Mouse (Mus musculus) NIH3T3 (cell line): Measurements from ENCODE around the gene 2010005H15Rik.
"Not testable (repeated sequence)": the region's sequence is repeated elsewhere in the genome, so short reads cannot be mapped to it uniquely, and the experiment has no call there.

Experiments
- DNase-seq: peaks from one replicate; pipeline ENCODE4 v3.0.0-alpha.2; 2012; ENCODE audit warnings: low read depth

The 2010005H15Rik gene

DNA sequence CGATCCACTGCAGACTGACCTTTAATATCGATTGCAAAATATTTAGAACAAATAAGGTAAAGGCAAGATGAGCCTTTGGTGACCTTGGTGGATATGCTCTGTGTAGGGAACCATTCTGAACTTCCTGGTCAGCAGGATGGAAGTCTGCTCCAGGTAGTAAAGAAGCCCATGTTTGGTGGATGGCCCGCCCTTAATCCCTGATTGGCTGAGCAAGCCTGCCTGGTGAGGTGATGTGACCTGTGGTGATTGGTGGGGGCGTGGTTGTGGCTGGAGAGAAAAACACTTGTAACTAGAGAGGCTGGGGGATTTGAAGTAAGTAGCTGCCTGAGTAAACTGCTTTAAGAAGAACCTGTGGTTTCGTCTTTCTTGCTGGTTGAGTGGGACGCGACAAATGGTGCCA, at the start of gene 2010005H15Rik:
TSS of gene 2010005H15Rik (plus strand) at position 301 of the 400 bp plus-strand sequence.
- DNase-seq, result not testable (repeated sequence)

DNA sequence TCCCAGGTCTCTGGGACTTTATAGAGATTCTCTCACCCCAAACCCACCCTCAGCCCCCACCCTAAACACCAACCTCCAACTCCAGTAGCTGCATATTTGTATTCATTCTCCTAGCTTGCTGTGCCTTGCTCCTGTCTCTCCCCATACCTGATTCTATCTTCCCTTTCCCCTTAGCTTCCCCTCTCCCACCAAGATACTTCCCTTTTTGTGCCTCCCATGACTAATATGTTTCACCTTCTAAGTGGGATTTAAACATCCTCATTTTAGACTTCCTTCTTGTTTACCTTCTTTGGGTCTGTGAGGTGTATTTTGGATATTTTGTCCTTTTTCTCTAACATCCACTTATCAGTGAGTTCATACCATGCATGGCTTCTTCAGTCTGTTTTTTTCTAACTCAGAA, 45.2 kb upstream of the 2010005H15Rik start:
- no peak for DNase-seq

DNA sequence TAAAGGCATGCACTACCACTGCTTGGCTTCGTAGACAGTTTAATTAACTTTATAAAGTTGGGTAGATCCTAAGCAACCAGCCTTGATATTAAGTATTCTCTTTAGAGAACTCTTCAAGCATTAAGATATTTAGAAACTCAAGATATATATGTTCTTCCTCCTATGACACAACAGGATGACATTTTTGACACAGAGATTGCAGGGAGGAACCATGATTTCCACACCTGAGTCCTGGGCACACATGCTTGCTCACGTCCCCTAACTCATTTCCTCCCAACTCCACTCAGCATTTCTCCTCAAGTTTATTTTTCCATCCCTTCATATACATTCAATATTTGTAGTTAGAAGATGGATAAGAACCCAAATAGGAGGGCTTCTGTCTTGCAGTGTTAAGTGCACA, 41.4 kb upstream of the 2010005H15Rik start:
- no peak for DNase-seq

DNA sequence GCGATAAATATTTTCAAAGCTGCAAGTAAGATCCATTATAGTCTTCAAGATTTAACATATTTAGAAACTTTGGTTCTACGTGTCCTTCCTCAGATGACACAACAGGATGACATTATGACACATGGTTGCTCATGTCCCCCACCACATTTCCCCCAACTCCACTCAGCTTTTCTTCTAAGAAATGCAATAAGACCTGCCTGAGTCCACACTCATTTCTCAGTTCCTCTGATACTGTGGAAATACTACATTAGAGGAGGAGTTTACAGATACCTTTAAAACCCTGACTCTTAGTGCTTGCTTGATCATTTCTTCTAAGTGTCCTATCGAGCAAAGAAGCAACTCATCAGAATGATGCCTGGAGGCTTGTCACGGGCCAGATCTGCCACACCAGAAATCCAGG, 37.4 kb upstream of the 2010005H15Rik start, which contains the start of gene Gm5483:
TSS of gene Gm5483 (plus strand) at position 301 of the 400 bp plus-strand sequence.
- DNase-seq, result not testable (repeated sequence)

DNA sequence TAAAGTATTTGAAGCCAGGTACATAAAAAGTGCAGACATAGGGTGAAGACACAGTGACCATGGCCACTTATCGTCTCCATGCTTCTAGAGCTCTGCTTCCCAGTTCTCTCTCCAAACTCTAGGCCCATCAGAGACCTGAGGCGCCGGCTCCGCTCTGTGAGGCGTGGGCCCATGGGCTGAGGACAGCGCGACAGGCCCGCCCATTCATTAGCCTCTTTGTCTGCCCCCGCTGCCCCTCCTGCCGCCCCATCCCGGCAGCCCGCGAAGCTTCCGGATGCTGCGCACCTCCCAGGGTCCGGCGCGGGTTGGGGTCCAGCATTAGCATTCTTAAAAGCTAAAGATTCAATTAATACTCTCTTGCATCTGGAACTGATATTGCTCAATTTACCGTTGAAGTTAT, 22.0 kb upstream of the 2010005H15Rik start:
- no peak for DNase-seq

DNA sequence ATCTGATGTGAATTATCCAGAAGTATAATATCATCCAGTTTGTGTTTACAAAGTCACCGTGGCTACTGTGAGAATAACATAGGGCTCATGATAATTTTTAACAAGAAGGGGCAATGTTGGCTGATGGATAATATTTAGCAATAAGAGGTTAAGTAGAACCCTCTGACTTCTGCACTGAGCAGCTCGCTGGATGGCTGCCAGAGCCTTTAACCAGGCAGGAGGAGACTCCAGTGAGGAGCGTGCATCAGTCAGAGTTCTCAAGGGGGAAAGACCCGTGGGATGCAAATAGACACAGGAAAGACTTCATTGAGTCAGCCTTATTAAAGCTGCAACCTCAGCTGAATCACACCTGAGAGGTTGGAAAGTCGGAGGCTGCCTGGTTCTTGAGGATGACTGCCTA, 17.4 kb upstream of the 2010005H15Rik start:
- no peak for DNase-seq

DNA sequence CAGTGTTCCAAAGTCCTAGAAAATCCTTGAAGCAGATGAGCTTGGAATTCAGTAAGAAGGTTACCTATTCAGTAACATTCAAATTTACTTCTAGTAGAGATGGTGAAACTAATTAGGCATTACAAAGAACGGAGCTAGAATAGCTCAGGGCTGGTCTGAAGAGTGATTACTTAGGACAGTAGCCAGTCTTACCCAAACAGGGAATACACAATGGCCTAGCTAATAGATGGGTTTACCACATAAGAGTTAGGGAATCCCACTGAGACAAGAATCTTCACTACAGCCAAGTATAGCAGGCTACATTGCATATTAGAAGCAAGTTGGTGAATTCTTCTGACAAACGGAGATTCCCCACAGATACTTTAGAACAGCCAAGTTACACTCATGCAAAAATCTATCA, 15.6 kb upstream of the 2010005H15Rik start:
- DNase-seq, result not testable (repeated sequence)

DNA sequence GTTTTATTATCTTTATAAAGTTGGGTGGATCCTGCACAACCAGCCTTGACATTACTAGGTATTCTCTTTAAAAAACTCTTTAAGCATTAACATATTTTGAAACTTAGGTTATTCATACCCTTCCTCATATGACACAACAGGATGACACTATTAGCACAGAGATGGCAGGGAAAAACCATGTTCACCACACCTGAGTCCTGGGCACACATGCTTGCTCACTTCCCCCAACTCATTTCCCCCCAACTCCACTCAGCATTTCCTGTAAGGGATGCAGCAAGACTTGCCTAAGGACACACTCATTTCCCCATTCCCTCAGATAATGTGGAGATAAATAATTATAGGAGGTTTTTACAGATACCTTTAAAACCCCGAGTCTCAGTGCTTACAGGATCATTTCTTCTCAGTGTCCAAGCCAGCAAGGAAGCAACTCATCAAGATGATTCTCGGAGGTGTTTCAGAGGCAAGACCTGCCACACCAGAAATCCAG, 11.3 kb upstream of the 2010005H15Rik start, which contains the start of gene Gm5416:
TSS of gene Gm5416 (plus strand) at position 437 of the 487 bp plus-strand sequence.
- no peak for DNase-seq

DNA sequence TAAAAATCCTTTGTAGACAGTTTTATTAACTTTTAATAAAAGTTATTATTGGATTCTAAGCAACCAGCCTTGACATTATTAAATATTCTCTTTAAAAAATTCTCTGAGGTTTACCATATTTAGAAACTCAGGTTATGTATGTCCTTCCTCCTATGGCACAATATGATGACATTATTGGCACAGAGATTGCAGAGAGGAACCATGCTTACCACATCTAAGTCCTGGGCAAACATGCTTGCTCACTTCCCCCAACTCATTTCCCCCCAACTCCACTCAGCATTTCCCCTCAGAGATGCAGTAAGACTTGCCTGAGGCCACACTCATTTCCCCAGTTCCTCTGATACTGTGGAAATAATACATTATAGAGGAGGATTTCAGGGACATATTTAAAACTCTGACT, 39.3 kb downstream of the 2010005H15Rik start:
- DNase-seq, result not testable (repeated sequence)

DNA sequence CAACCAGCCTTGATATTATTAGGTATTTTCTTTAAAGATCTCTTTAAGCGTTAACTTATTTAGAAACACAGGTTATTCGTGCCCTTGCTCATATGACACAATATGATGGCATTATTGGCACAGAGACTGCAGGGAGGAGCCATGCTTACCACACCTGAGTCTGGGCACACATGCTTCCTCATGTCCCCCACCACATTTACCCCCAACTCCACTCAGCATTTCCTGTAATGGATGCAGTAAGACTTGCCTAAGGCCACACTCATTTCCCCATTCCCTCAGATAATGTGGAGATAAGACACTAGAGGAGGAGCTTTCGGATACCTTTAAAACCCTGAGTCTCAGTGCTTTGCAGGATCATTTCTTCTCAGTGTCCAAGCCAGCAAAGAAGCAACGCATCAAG, 55.5 kb downstream of the 2010005H15Rik start, which contains the start of gene Stfa1:
TSS of gene Stfa1 (plus strand) at position 156 of the 400 bp plus-strand sequence.
- not testable (repeated sequence) for DNase-seq

DNA sequence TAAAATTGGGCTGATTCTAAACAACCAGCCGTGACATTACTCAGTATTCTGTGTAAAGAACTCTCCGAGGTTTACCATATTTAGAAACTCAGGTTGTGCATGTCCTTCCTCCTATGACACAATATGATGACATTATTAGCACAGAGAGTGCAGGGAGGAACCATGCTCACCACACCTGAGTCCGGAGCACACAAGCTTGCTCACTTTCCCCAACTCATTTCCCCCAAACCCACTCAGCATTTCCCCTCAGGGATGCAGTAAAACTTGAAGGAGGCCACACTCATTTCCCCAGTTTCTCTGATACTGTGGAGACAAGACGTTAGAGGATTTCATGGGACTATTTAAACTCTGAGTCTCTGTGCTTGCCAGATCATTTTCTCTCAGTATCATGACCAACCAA, 67.9 kb downstream of the 2010005H15Rik start:
- DNase-seq, result no peak
